Mouse (Mus musculus) lung, adult 2 months (tissue): ENCODE measurements around the gene Pias4.

Experiments used
- CTCF ChIP-seq: fragments of 200-500 bp; IDR thresholded peaks from 2 replicates; pipeline ENCODE4 v1.5.1; 2011; ENCODE audit warnings: mild to moderate bottlenecking, low read length, control low read depth; ENCODE audit not compliant: insufficient read depth
- POLR2A ChIP-seq: fragments of 200-500 bp; IDR thresholded peaks from 2 replicates; pipeline ENCODE4 v1.6.1; 2011; ENCODE audit warnings: low read depth, mild to moderate bottlenecking, control low read depth, low read length, borderline replicate concordance; ENCODE audit errors: extremely low read depth

- TF ChIP-seq POLR2A = no peak
- TF ChIP-seq CTCF = no peak
Observed at GRCm38 (mm10) chr10:81136706-81137231, 31.0 kb downstream of the Pias4 start.
